15 mouse cellular contexts compared by ENCODE assay signal in genomic region chr12:83208011-83208410, GRCm38 (mm10).
DNase-seq lines count a peak whose midpoint lies in the region; ATAC-seq lines count a peak whose summit lies in the region.
"Had no signal": no experiment of that assay in that cellular context is flagged by ENCODE, and none has a peak within 500 bp of the region (broad histone marks: within the 10 kb centered on the region; RNA-seq: fewer than 3 reads in every experiment).

No protein-coding gene starts in this region.

- H3K4me2 ChIP-seq in midbrain, embryonic 11.5 days: no peak overlapping the region
- H3K4me2 ChIP-seq in hindbrain, embryonic 16.5 days (ENCODE audit: low read length): no peak overlapping the region
- H3K4me2 ChIP-seq in neural tube, embryonic 14.5 days (ENCODE audit: low read depth, low read length): no peak overlapping the region
- H3K4me2 ChIP-seq: heart, embryonic 12.5 days had no signal

- no peak for ATAC-seq in midbrain, embryonic 11.5 days (ENCODE audit: low FRiP score)
- ATAC-seq in hindbrain, embryonic 16.5 days: 0 out of 2 replicates have a peak, but pooled peaks have one; percentile 43
- ATAC-seq in neural tube, embryonic 14.5 days (ENCODE audit: low read depth): peak; percentile 8; the same call in 1 of the 2 replicates
- ATAC-seq: intestine, embryonic 16.5 days had no signal

- H3K9me3 ChIP-seq in midbrain, embryonic 10.5 days (replicated peaks): no peaks in the 10 kb centered on the region
- H3K9me3 ChIP-seq in midbrain, embryonic 11.5 days (ENCODE audit: control insufficient read depth, low read length): no peaks in the 10 kb centered on the region
- H3K9me3 ChIP-seq in hindbrain, embryonic 16.5 days (ENCODE audit: control insufficient read depth, low read length): no peaks in the 10 kb centered on the region
- no peaks in the 10 kb centered on the region for H3K9me3 ChIP-seq in neural tube, embryonic 14.5 days (ENCODE audit: control insufficient read depth, low read length)
- H3K9me3 ChIP-seq: heart, embryonic 12.5 days; limb, embryonic 10.5 days had no signal

- peaks cover 50% of the 10 kb centered on the region for H3K4me1 ChIP-seq in midbrain, embryonic 10.5 days
- peaks cover 2% of the 10 kb centered on the region; the same call in 1 of the 2 replicates for H3K4me1 ChIP-seq in midbrain, embryonic 11.5 days (ENCODE audit: control insufficient read depth, insufficient read depth, low read length)
- H3K4me1 ChIP-seq in hindbrain, embryonic 16.5 days (ENCODE audit: control insufficient read depth, insufficient read depth, low read depth, low read length): peaks cover 12% of the 10 kb centered on the region
- peaks cover 9% of the 10 kb centered on the region for H3K4me1 ChIP-seq in neural tube, embryonic 14.5 days (ENCODE audit: control insufficient read depth, insufficient read depth, low read length)

- H3K27ac ChIP-seq in midbrain, embryonic 10.5 days (replicated peaks): peak overlapping the region; percentile 19; the same call in 1 of the 2 replicates
- no peak overlapping the region for H3K27ac ChIP-seq in midbrain, embryonic 11.5 days (ENCODE audit: low read depth, low read length)
- H3K27ac ChIP-seq in hindbrain, embryonic 16.5 days (ENCODE audit: low read depth, low read length): peak overlapping the region; percentile 12; the same call in 1 of the 2 replicates
- H3K27ac ChIP-seq in neural tube, embryonic 14.5 days (ENCODE audit: low read depth, low read length): peak overlapping the region; percentile 46
- H3K27ac ChIP-seq: limb, embryonic 10.5 days had no signal

- H3K27me3 ChIP-seq in midbrain, embryonic 10.5 days (ENCODE audit: low read depth, poor library complexity, severe bottlenecking): peaks cover 5% of the 10 kb centered on the region; the same call in 1 of the 2 replicates
- no peaks in the 10 kb centered on the region for H3K27me3 ChIP-seq in midbrain, embryonic 11.5 days (ENCODE audit: control insufficient read depth, insufficient read depth, low read length)
- no peaks in the 10 kb centered on the region for H3K27me3 ChIP-seq in hindbrain, embryonic 16.5 days (replicated peaks; ENCODE audit: control insufficient read depth, insufficient read depth, low read length)
- no peaks in the 10 kb centered on the region for H3K27me3 ChIP-seq in neural tube, embryonic 14.5 days (ENCODE audit: control insufficient read depth, insufficient read depth, low read length)
- H3K27me3 ChIP-seq: CH12.LX; heart, embryonic 12.5 days had no signal

- 62% methylated on average over 8 of the region's 8 CpGs for WGBS in midbrain, embryonic 10.5 days
- 64% methylated on average over 8 of the region's 8 CpGs for WGBS in midbrain, embryonic 11.5 days
- WGBS in hindbrain, embryonic 16.5 days: 40% methylated on average over 8 of the region's 8 CpGs
- 39% methylated on average over 8 of the region's 8 CpGs for WGBS in neural tube, embryonic 14.5 days

- H3K36me3 ChIP-seq in midbrain, embryonic 10.5 days: no peaks in the 10 kb centered on the region
- no peaks in the 10 kb centered on the region for H3K36me3 ChIP-seq in midbrain, embryonic 11.5 days (ENCODE audit: control insufficient read depth, insufficient read depth, low read length)
- no peaks in the 10 kb centered on the region for H3K36me3 ChIP-seq in hindbrain, embryonic 16.5 days (ENCODE audit: control insufficient read depth, insufficient read depth, low read length)
- H3K36me3 ChIP-seq in neural tube, embryonic 14.5 days (ENCODE audit: control insufficient read depth, insufficient read depth, low read length): no peaks in the 10 kb centered on the region
- H3K36me3 ChIP-seq: heart, embryonic 12.5 days; limb, embryonic 10.5 days had no signal

- no peak for DNase-seq in midbrain, embryonic 10.5 days (ENCODE audit: low spot score)
- DNase-seq in midbrain, embryonic 11.5 days (ENCODE audit: low spot score, missing footprints): no peak
- DNase-seq in cerebellum, adult 8-10 months: peak; percentile 77
- no peak for DNase-seq in Muller cell, postnatal 12 days (ENCODE audit: inconsistent ontology term)
- no peak for DNase-seq in adrenal gland, postnatal 10 days
- DNase-seq: adrenal gland, adult 8-10 months; gastrocnemius, postnatal 10 days; lung, adult 18-20 months; right cerebral cortex, postnatal 14 days had no signal

- H3K4me3 ChIP-seq in midbrain, embryonic 10.5 days: no peak overlapping the region
- H3K4me3 ChIP-seq in midbrain, embryonic 11.5 days (ENCODE audit: low read depth, low read length): no peak overlapping the region
- no peak overlapping the region for H3K4me3 ChIP-seq in hindbrain, embryonic 16.5 days (ENCODE audit: low read length)
- no peak overlapping the region for H3K4me3 ChIP-seq in neural tube, embryonic 14.5 days (ENCODE audit: low read depth, low read length)
- H3K4me3 ChIP-seq: heart, embryonic 12.5 days; limb, embryonic 10.5 days had no signal

- no peak overlapping the region for H3K9ac ChIP-seq in midbrain, embryonic 11.5 days (ENCODE audit: low read length)
- no peak overlapping the region for H3K9ac ChIP-seq in hindbrain, embryonic 16.5 days (ENCODE audit: low read depth, low read length)
- H3K9ac ChIP-seq in neural tube, embryonic 14.5 days (replicated peaks; ENCODE audit: low read depth, low read length): no peak overlapping the region
- H3K9ac ChIP-seq: heart, embryonic 12.5 days had no signal
